Mouse (Mus musculus) E14TG2a.4 (cell line): ENCODE data around the gene Smarcb1.

Experiments used
- CTCF ChIP-seq: conservative IDR thresholded peaks from 2 replicates; pipeline ENCODE4 v1.5.1; 2014; ENCODE audit warnings: low read length
- POU5F1 ChIP-seq: IDR thresholded peaks from 2 replicates; pipeline ENCODE4 v1.6.1; 2014; ENCODE audit warnings: low read length, borderline replicate concordance

DNA sequence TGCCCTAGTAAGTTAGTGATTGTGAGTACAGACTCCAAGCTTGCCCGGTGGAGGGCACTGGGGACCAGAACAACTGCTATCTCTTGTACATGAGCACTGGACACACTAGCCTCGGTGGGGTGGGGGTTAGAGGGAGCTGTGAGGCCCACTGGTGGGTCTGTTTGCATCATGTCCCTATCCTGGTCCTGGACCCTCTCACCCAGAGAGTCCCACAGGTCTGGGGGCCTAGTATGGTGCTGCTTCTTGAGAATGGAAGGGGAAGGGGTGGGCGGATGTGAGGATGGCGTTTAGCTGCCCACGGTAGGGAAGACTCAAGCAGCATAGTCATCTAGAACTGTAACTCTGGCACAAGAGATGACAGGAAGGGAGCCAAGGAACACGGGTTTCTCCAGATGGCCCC lies 66.6 kb downstream of the Smarcb1 start:
- no peak for TF ChIP-seq CTCF
- TF ChIP-seq POU5F1 = no peak
